Mouse (Mus musculus) embryonic fibroblast, embryonic 13.5 days (primary cell): ENCODE measurements around the gene Plcl1. TPM values are rescaled to one million over a fixed set of nuclear protein-coding genes. Genes with fewer than 3 reads are reported as not detected.
"Not testable (repeated sequence)": the region's sequence is repeated elsewhere in the genome, so short reads cannot be mapped to it uniquely, and the experiment has no call there.

ENCODE experiments used
- H3K27ac ChIP-seq: 2 replicates; pipeline ENCODE4 v1.5.1; 2012; ENCODE audit warnings: low read length, control low read depth, inconsistent platforms; ENCODE audit not compliant: insufficient read depth
- H3K4me1 ChIP-seq: 2 replicates; pipeline ENCODE4 v1.6.1; 2011; ENCODE audit warnings: low read length; ENCODE audit not compliant: control insufficient read depth, insufficient read depth
- H3K4me3 ChIP-seq: 2 replicates; pipeline ENCODE4 v1.5.1; 2011; ENCODE audit warnings: mild to moderate bottlenecking, control low read depth, low read length; ENCODE audit not compliant: insufficient read depth
- CTCF ChIP-seq: IDR thresholded peaks from 2 replicates; pipeline ENCODE4 v1.5.1; 2011; ENCODE audit warnings: mild to moderate bottlenecking, control low read depth, low read length, moderate library complexity, borderline replicate concordance; ENCODE audit not compliant: insufficient read depth
- POLR2A ChIP-seq: IDR thresholded peaks from 2 replicates; pipeline ENCODE4 v1.6.1; 2011; ENCODE audit warnings: low read depth, mild to moderate bottlenecking, control low read depth, low read length, moderate library complexity
- polyA plus RNA-seq: library from polyadenylated mRNA; stranded (reverse); fragments of >200 nt; gene quantifications from 2 replicates; pipeline ENCODE4 v1.2.4, GENCODE M21; 2011; ENCODE audit warnings: low read depth; ENCODE audit not compliant: missing spikeins, insufficient read length

Gene Plcl1
- polyA plus RNA-seq, 1 experiment: 10.9 TPM

GRCm38 (mm10) chr1:55473756-55474155 lies 68.0 kb downstream of the Plcl1 start:
- no peak overlapping the region for H3K4me3 ChIP-seq
- TF ChIP-seq CTCF (no peak), POLR2A (no peak)
- H3K4me1 ChIP-seq: no peaks in the 10 kb centered on the region
- H3K27ac ChIP-seq: no peak overlapping the region

- Histone ChIP-seq H3K4me3 (no peak overlapping the region), H3K27ac (no peak overlapping the region), H3K4me1 (no peaks in the 10 kb centered on the region)
- TF ChIP-seq CTCF (no peak), POLR2A (no peak)
Measured at GRCm38 (mm10) chr1:55474976-55475375, 69.3 kb downstream of the Plcl1 start.

- H3K27ac ChIP-seq, H3K4me3 ChIP-seq: not testable (repeated sequence)
Measured at GRCm38 (mm10) chr1:55487371-55487770, 81.7 kb downstream of the Plcl1 start.

GRCm38 (mm10) chr1:55488261-55488660 lies 82.5 kb downstream of the Plcl1 start:
- no peak overlapping the region for H3K27ac ChIP-seq
- TF ChIP-seq CTCF: no peak
- no peak for TF ChIP-seq POLR2A

More at GRCm38 (mm10) chr1:55487371-55487770, 81.7 kb downstream of the Plcl1 start:
- H3K4me1 ChIP-seq: not testable (repeated sequence)

GRCm38 (mm10) chr1:55489355-55489754 lies 83.6 kb downstream of the Plcl1 start:
- Histone ChIP-seq H3K4me3 (no peak overlapping the region), H3K4me1 (no peaks in the 10 kb centered on the region), H3K27ac (no peak overlapping the region)
- TF ChIP-seq POLR2A: no peak
- TF ChIP-seq CTCF: no peak

More at GRCm38 (mm10) chr1:55488261-55488660, 82.5 kb downstream of the Plcl1 start:
- no peaks in the 10 kb centered on the region for H3K4me1 ChIP-seq
- no peak overlapping the region for H3K4me3 ChIP-seq

GRCm38 (mm10) chr1:55499872-55500271 lies 94.2 kb downstream of the Plcl1 start:
- Histone ChIP-seq H3K27ac (no peak overlapping the region), H3K4me1 (no peaks in the 10 kb centered on the region), H3K4me3 (no peak overlapping the region)
- TF ChIP-seq POLR2A: no peak
- TF ChIP-seq CTCF: no peak

- no peak for TF ChIP-seq POLR2A
- TF ChIP-seq CTCF: no peak
- H3K27ac ChIP-seq: no peak overlapping the region
- no peak overlapping the region for H3K4me3 ChIP-seq
- no peaks in the 10 kb centered on the region for H3K4me1 ChIP-seq
Measured at GRCm38 (mm10) chr1:55500981-55501682, 95.4 kb downstream of the Plcl1 start.

GRCm38 (mm10) chr1:55505811-55506210 lies 100.1 kb downstream of the Plcl1 start:
- TF ChIP-seq POLR2A (no peak), CTCF (no peak)
- no peaks in the 10 kb centered on the region for H3K4me1 ChIP-seq
- no peak overlapping the region for H3K27ac ChIP-seq
- no peak overlapping the region for H3K4me3 ChIP-seq

- TF ChIP-seq POLR2A (no peak), CTCF (no peak)
- H3K27ac ChIP-seq: no peak overlapping the region
- no peaks in the 10 kb centered on the region for H3K4me1 ChIP-seq
- H3K4me3 ChIP-seq: no peak overlapping the region
Measured at GRCm38 (mm10) chr1:55507061-55507460, 101.3 kb downstream of the Plcl1 start.

GRCm38 (mm10) chr1:55509587-55509986 lies 103.9 kb downstream of the Plcl1 start:
- TF ChIP-seq CTCF (no peak), POLR2A (no peak)
- H3K27ac ChIP-seq: no peak overlapping the region
- no peak overlapping the region for H3K4me3 ChIP-seq
- H3K4me1 ChIP-seq: no peaks in the 10 kb centered on the region
